Mouse (Mus musculus) liver, embryonic 15.5 days (tissue): ENCODE results near the gene Otud7b. TPM values are rescaled to one million over a fixed set of nuclear protein-coding genes. Genes with fewer than 3 reads are reported as not detected.
"Not testable (repeated sequence)": the region's sequence is repeated elsewhere in the genome, so short reads cannot be mapped to it uniquely, and the experiment has no call there.

ENCODE experiments used
- ATAC-seq: fragments of 200-750 bp; cut with Nextera tagmentation; 2 replicates; pipeline ENCODE4 v1.8.0; 2017; ENCODE audit warnings: moderate number of reproducible peaks, mild to moderate bottlenecking, moderate library complexity; ENCODE audit not compliant: insufficient read depth
- H3K27ac ChIP-seq: fragments of 300-500 bp; sonication (generic); replicated peaks from 2 replicates; pipeline ENCODE4 v1.5.1; 2015; ENCODE audit warnings: mild to moderate bottlenecking, inconsistent platforms
- H3K27me3 ChIP-seq: fragments of 300-500 bp; sonication (generic); 2 replicates; pipeline ENCODE4 v1.6.1; 2015; ENCODE audit warnings: mild to moderate bottlenecking, inconsistent platforms
- H3K36me3 ChIP-seq: fragments of 300-500 bp; sonication (generic); replicated peaks from 2 replicates; pipeline ENCODE4 v1.6.1; 2015; ENCODE audit warnings: moderate library complexity, mild to moderate bottlenecking, inconsistent platforms
- H3K4me1 ChIP-seq: fragments of 300-500 bp; sonication (generic); replicated peaks from 2 replicates; pipeline ENCODE4 v1.6.1; 2015; ENCODE audit warnings: inconsistent platforms
- H3K4me2 ChIP-seq: fragments of 300-500 bp; sonication (generic); 2 replicates; pipeline ENCODE4 v1.6.1; 2015; ENCODE audit warnings: moderate library complexity, mild to moderate bottlenecking, inconsistent platforms
- H3K4me3 ChIP-seq: fragments of 300-500 bp; sonication (generic); replicated peaks from 2 replicates; pipeline ENCODE4 v1.5.1; 2015; ENCODE audit warnings: mild to moderate bottlenecking, inconsistent platforms
- H3K9ac ChIP-seq: fragments of 300-500 bp; sonication (generic); 2 replicates; pipeline ENCODE4 v1.6.1; 2015; ENCODE audit warnings: moderate library complexity, mild to moderate bottlenecking, inconsistent platforms
- H3K9me3 ChIP-seq: fragments of 300-500 bp; sonication (generic); replicated peaks from 2 replicates; pipeline ENCODE4 v1.6.1; 2016; ENCODE audit warnings: inconsistent platforms
- WGBS: fragments of 180-500 bp; shearing (Covaris S2); methylation state at CpG from one replicate; pipeline ENCODE4 v1.1.7; 2015; ENCODE audit warnings: mixed read lengths; ENCODE audit not compliant: insufficient replicate concordance; 5-methylcytosine and 5-hydroxymethylcytosine counted together
- polyA plus RNA-seq: library from polyadenylated mRNA; unstranded; fragments of >200 nt; fragmentation: Nextera tagmentation; extraction: Ambion mirVana; gene quantifications from 2 replicates; pipeline ENCODE4 v1.2.1, GENCODE M21; 2015

The Otud7b gene
- polyA plus RNA-seq, 1 experiment from 2014 or later: 12.0 TPM

GRCm38 (mm10) chr3:96168466-96169158 lies 64.3 kb downstream of the Otud7b start:
- Histone ChIP-seq H3K4me2 (no peak overlapping the region), H3K4me1 (peaks cover 31% of the 10 kb centered on the region), H3K27ac (no peak overlapping the region), H3K4me3 (no peak overlapping the region), H3K27me3 (peaks cover 16% of the 10 kb centered on the region), H3K9me3 (no peaks in the 10 kb centered on the region), H3K9ac (no peak overlapping the region), H3K36me3 (peaks cover 7% of the 10 kb centered on the region; the same call in 1 of the 2 replicates)
- WGBS: 60% methylated on average over 12 of the region's 12 CpGs
- ATAC-seq: no peak

DNA sequence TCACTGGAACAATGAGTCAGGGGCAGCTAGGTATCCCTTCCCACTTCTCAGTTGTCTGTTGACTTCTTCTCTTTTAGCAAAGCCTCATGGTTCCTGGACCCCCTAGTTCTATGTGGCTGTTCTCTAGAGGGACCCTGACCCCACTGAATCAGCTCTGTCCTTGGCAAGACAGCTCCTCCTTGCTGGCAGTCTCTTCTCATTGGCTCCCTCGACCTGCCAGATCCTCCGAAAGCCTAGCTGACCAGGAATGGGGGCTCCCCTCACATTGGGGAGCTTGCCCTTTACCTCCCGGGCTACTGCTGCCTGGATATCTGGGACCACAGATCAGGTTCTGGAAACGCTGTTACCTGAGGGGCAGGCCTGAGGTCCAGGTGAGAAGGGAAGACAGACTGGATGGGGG lies 65.9 kb downstream of the Otud7b start:
- Histone ChIP-seq H3K27me3 (no peaks in the 10 kb centered on the region), H3K4me1 (peaks cover 47% of the 10 kb centered on the region), H3K4me2 (no peak overlapping the region), H3K9me3 (no peaks in the 10 kb centered on the region), H3K9ac (no peak overlapping the region), H3K36me3 (peaks cover 23% of the 10 kb centered on the region), H3K4me3 (no peak overlapping the region), H3K27ac (0 out of 2 replicates have a peak overlapping the region, but pooled peaks have one; percentile 5)
- no peak for ATAC-seq
- WGBS: 75% methylated on average over 4 of the region's 4 CpGs

- no peak for ATAC-seq
- H3K4me3 ChIP-seq: peak overlapping the region; percentile 89
- H3K36me3 ChIP-seq: peaks cover 30% of the 10 kb centered on the region
- no peaks in the 10 kb centered on the region for H3K9me3 ChIP-seq
- H3K27me3 ChIP-seq: no peaks in the 10 kb centered on the region
- 38% methylated on average over 10 of the region's 10 CpGs for WGBS
- H3K9ac ChIP-seq: peak overlapping the region; percentile 78; the same call in 1 of the 2 replicates
- peak overlapping the region; percentile 90 for H3K4me2 ChIP-seq
- peaks cover 50% of the 10 kb centered on the region for H3K4me1 ChIP-seq
- H3K27ac ChIP-seq: peak overlapping the region; percentile 94
Measured at GRCm38 (mm10) chr3:96170976-96171545, 66.7 kb downstream of the Otud7b start.

- H3K36me3 ChIP-seq: peaks cover 37% of the 10 kb centered on the region
- ATAC-seq: peak; percentile 16
- H3K27ac ChIP-seq: peak overlapping the region; percentile 94
- 14% methylated on average over 18 of the region's 18 CpGs for WGBS
- H3K27me3 ChIP-seq: no peaks in the 10 kb centered on the region
- H3K9me3 ChIP-seq: no peaks in the 10 kb centered on the region
- H3K4me2 ChIP-seq: peak overlapping the region; percentile 90
- peaks cover 50% of the 10 kb centered on the region for H3K4me1 ChIP-seq
- peak overlapping the region; percentile 89 for H3K4me3 ChIP-seq
- H3K9ac ChIP-seq: peak overlapping the region; percentile 78
Measured at GRCm38 (mm10) chr3:96171583-96172196, 67.4 kb downstream of the Otud7b start.

DNA sequence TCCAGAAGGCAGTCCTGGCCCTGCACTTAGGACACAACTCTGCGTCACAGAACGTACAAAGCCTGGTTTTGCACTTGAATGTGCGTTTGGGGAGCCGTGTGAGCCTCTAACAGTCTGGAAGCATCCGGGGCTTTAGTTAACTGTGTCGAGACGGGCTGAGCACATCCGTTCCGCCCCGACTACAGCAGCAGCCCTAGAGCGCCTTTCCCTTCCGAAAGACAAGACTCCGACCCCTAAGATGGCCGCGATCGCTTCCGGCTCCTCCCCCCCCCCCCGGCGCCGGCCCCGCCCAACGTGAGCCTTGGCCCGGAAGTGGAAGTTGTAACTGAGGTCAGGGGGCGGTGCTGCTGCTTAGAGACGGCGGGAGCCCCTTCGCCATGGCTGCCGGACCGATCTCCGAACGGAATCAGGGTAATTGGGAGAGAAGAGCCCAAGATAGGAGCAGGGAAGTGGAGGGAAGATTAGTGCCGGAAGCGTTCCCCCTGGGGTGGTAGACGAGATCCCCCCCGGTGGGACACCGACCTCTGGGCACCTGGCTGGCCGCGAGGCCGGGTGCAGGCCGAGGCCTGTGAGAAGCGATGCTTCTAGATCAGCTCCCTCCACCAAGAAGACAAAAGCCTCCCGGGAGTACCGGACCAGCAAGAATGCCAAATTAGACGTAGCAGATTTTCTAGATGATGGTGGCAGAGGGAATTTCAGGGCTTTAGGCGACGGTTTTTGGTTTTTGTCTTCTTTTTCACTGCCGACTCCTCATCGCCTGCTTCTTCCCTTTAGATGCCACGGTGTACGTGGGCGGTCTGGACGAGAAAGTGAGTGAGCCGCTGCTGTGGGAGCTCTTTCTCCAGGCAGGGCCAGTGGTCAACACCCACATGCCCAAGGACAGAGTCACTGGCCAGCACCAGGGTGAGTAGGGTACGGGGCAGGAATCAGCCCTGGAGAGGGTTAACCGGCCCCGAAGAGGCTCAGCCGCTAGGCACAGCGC lies 68.2 kb downstream of the Otud7b start, which contains the start of gene Sf3b4:
TSS of gene Sf3b4 (plus strand) at position 136 of the 982 bp plus-strand sequence.
- Histone ChIP-seq H3K4me3 (peak within 1 kb of the TSS; percentile 89), H3K27me3 (no peaks in the 10 kb centered on the region), H3K4me2 (peak within 1 kb of the TSS; percentile 90), H3K4me1 (peaks cover 50% of the 10 kb centered on the region), H3K9ac (peak within 1 kb of the TSS; percentile 78), H3K36me3 (peaks cover 42% of the 10 kb centered on the region), H3K9me3 (no peaks in the 10 kb centered on the region), H3K27ac (peak within 1 kb of the TSS; percentile 94)
- under 1% methylated on average over 57 of the region's 58 CpGs for WGBS
- peak; percentile 91 for ATAC-seq

DNA sequence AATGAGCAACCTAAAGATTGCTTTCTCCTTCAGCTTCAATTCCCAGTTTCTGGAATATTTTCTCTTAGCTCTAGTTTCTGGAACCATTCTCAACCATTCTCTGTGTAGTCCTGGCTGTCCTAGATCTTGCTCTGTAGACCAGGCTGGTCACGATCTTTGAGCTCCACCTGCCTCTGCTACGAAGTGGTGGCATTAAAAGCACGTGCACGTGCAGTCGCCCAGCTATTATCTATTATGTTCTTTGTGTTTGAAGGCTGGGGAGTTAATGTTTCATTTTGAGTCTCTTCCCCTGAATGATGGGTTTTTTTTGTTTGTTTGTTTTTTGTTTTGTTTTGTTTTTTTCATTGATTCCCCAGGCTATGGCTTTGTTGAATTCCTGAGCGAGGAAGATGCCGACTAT lies 68.9 kb downstream of the Otud7b start:
- peak overlapping the region; percentile 89 for H3K4me3 ChIP-seq
- 26% methylated on average over 7 of the region's 7 CpGs for WGBS
- H3K9me3 ChIP-seq: no peaks in the 10 kb centered on the region
- peaks cover 49% of the 10 kb centered on the region for H3K36me3 ChIP-seq
- ATAC-seq: no peak
- peak overlapping the region; percentile 78 for H3K9ac ChIP-seq
- H3K27ac ChIP-seq: peak overlapping the region; percentile 94; the same call in 1 of the 2 replicates
- H3K4me1 ChIP-seq: peaks cover 50% of the 10 kb centered on the region
- no peaks in the 10 kb centered on the region for H3K27me3 ChIP-seq
- peak overlapping the region; percentile 90 for H3K4me2 ChIP-seq

GRCm38 (mm10) chr3:96174042-96174441 lies 69.7 kb downstream of the Otud7b start:
- Histone ChIP-seq H3K36me3 (peaks cover 56% of the 10 kb centered on the region), H3K4me3 (peak overlapping the region; percentile 17), H3K4me2 (peak overlapping the region; percentile 90; the same call in 1 of the 2 replicates), H3K4me1 (peaks cover 47% of the 10 kb centered on the region)
- H3K9me3 ChIP-seq, ATAC-seq, H3K9ac ChIP-seq, H3K27ac ChIP-seq, H3K27me3 ChIP-seq: not testable (repeated sequence)
- WGBS: 85% methylated on average over 4 of the region's 4 CpGs

- peaks cover 43% of the 10 kb centered on the region for H3K4me1 ChIP-seq
- no peak overlapping the region for H3K27ac ChIP-seq
- no peaks in the 10 kb centered on the region for H3K27me3 ChIP-seq
- ATAC-seq: no peak
- no peaks in the 10 kb centered on the region for H3K9me3 ChIP-seq
- no peak overlapping the region for H3K4me3 ChIP-seq
- H3K9ac ChIP-seq: no peak overlapping the region
- H3K36me3 ChIP-seq: peaks cover 52% of the 10 kb centered on the region
- no peak overlapping the region for H3K4me2 ChIP-seq
- WGBS: 85% methylated on average over 6 of the region's 6 CpGs
Measured at GRCm38 (mm10) chr3:96175251-96175650, 70.9 kb downstream of the Otud7b start.

DNA sequence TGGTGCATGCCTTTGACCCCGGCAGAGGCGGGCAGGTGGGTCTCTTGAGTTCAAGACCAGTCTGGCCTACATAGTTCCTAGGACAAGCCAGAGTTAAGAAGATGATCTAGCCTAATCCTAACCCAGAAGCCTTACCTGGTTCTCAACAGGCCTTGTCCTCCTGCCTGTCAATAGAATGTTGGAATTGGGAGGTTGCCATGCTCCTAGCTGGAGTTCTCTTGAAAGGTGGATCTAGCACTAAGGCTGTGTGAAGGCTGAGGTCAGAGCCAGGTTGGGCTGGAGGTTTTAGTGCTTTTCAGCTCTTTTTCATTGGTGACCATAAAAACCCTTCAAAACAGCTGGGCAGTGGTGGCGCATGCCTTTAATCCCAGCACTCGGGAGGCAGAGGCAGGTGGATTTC lies 74.1 kb downstream of the Otud7b start:
- Histone ChIP-seq H3K9ac (no peak overlapping the region), H3K36me3 (peaks cover 49% of the 10 kb centered on the region), H3K27me3 (peaks cover 29% of the 10 kb centered on the region), H3K4me1 (peaks cover 33% of the 10 kb centered on the region), H3K9me3 (no peaks in the 10 kb centered on the region), H3K27ac (no peak overlapping the region), H3K4me3 (no peak overlapping the region), H3K4me2 (no peak overlapping the region)
- no peak for ATAC-seq
- 78% methylated on average over 4 of the region's 4 CpGs for WGBS

GRCm38 (mm10) chr3:96178902-96179301 lies 74.6 kb downstream of the Otud7b start:
- Histone ChIP-seq H3K9me3 (no peaks in the 10 kb centered on the region), H3K4me1 (peaks cover 29% of the 10 kb centered on the region), H3K27me3 (peaks cover 34% of the 10 kb centered on the region), H3K36me3 (peaks cover 48% of the 10 kb centered on the region), H3K4me2 (no peak overlapping the region), H3K27ac (no peak overlapping the region), H3K4me3 (no peak overlapping the region), H3K9ac (no peak overlapping the region)
- 67% methylated on average over 2 of the region's 2 CpGs for WGBS
- no peak for ATAC-seq
